Comparison of ENCODE assay signal across 19 mouse cellular contexts in genomic region chr9:34901888-34902287, GRCm38 (mm10).
DNase-seq lines count a peak whose midpoint lies in the region; ATAC-seq and TF ChIP-seq lines count a peak whose summit lies in the region.
"Had no signal": no experiment of that assay in that cellular context is flagged by ENCODE, and none has a peak within 500 bp of the region (broad histone marks: within the 10 kb centered on the region; RNA-seq: fewer than 3 reads in every experiment).

No protein-coding gene starts in this region.

- peak; percentile 73 for ATAC-seq in hindbrain, embryonic 16.5 days
- ATAC-seq in cerebellum, adult (ENCODE audit: insufficient number of reproducible peaks, low FRiP score, low TSS enrichment): peak; percentile 83
- ATAC-seq: intestine, postnatal 0 days had no signal

- H3K9ac ChIP-seq in hindbrain, embryonic 16.5 days (ENCODE audit: low read depth, low read length): no peak overlapping the region
- H3K9ac ChIP-seq: liver, embryonic 13.5 days; midbrain, embryonic 12.5 days; neural tube, embryonic 12.5 days had no signal

- H3K4me3 ChIP-seq in hindbrain, embryonic 16.5 days (ENCODE audit: low read length): no peak overlapping the region
- H3K4me3 ChIP-seq in hindbrain, embryonic 10.5 days: no peak overlapping the region
- H3K4me3 ChIP-seq in cerebellum, adult 2 months (replicated peaks; ENCODE audit: insufficient read depth, low read depth, low read length): no peak overlapping the region
- H3K4me3 ChIP-seq: liver, embryonic 13.5 days; midbrain, embryonic 12.5 days; neural tube, embryonic 12.5 days had no signal

- H3K27ac ChIP-seq in hindbrain, embryonic 16.5 days (ENCODE audit: low read depth, low read length): no peak overlapping the region
- H3K27ac ChIP-seq in hindbrain, embryonic 10.5 days: no peak overlapping the region
- peak overlapping the region; percentile 95; the same call in 1 of the 2 replicates for H3K27ac ChIP-seq in cerebellum, adult 2 months (ENCODE audit: insufficient read depth, low read length)
- H3K27ac ChIP-seq: liver, embryonic 13.5 days; midbrain, embryonic 12.5 days; neural tube, embryonic 12.5 days had no signal

- H3K4me1 ChIP-seq in hindbrain, embryonic 16.5 days (ENCODE audit: control insufficient read depth, insufficient read depth, low read depth, low read length): no peaks in the 10 kb centered on the region
- no peaks in the 10 kb centered on the region for H3K4me1 ChIP-seq in hindbrain, embryonic 10.5 days (replicated peaks)
- H3K4me1 ChIP-seq in cerebellum, adult 2 months (ENCODE audit: control insufficient read depth, insufficient read depth, low read length): peaks cover 45% of the 10 kb centered on the region
- H3K4me1 ChIP-seq: liver, embryonic 13.5 days; neural tube, embryonic 12.5 days had no signal

- no peak for TF ChIP-seq POLR2A in cerebellum, adult 2 months (IDR thresholded peaks at IDR 0.05; ENCODE audit: borderline replicate concordance, insufficient read depth, low read length)

- no peak overlapping the region for H3K4me2 ChIP-seq in hindbrain, embryonic 16.5 days (ENCODE audit: low read length)
- H3K4me2 ChIP-seq: liver, embryonic 13.5 days; midbrain, embryonic 12.5 days; neural tube, embryonic 12.5 days had no signal

- WGBS in hindbrain, embryonic 16.5 days: 63% methylated on average over 2 of the region's 2 CpGs
- WGBS in hindbrain, embryonic 10.5 days: 64% methylated on average over 2 of the region's 2 CpGs
- WGBS in cerebellum, adult 2 months: 11% methylated on average over 2 of the region's 2 CpGs

- H3K36me3 ChIP-seq in hindbrain, embryonic 16.5 days (ENCODE audit: control insufficient read depth, insufficient read depth, low read length): no peaks in the 10 kb centered on the region
- H3K36me3 ChIP-seq in hindbrain, embryonic 10.5 days: no peaks in the 10 kb centered on the region
- H3K36me3 ChIP-seq: G1E; liver, embryonic 13.5 days; midbrain, embryonic 12.5 days; neural tube, embryonic 12.5 days had no signal

- H3K9me3 ChIP-seq in hindbrain, embryonic 16.5 days (ENCODE audit: control insufficient read depth, low read length): no peaks in the 10 kb centered on the region
- no peaks in the 10 kb centered on the region for H3K9me3 ChIP-seq in hindbrain, embryonic 10.5 days
- H3K9me3 ChIP-seq: G1E; liver, embryonic 13.5 days; midbrain, embryonic 12.5 days; neural tube, embryonic 12.5 days had no signal

- H3K27me3 ChIP-seq in hindbrain, embryonic 16.5 days (replicated peaks; ENCODE audit: control insufficient read depth, insufficient read depth, low read length): no peaks in the 10 kb centered on the region
- no peaks in the 10 kb centered on the region for H3K27me3 ChIP-seq in hindbrain, embryonic 10.5 days (ENCODE audit: insufficient read depth, poor library complexity, severe bottlenecking)
- H3K27me3 ChIP-seq in cerebellum, adult 2 months (ENCODE audit: control insufficient read depth, insufficient read depth, low read length): no peaks in the 10 kb centered on the region
- H3K27me3 ChIP-seq: liver, embryonic 13.5 days; neural tube, embryonic 12.5 days had no signal

- TF ChIP-seq CTCF in cerebellum, adult 2 months (IDR thresholded peaks at IDR 0.05; ENCODE audit: borderline replicate concordance, insufficient read depth, low read depth, low read length): no peak

- no peak for DNase-seq in hindbrain, embryonic 10.5 days (ENCODE audit: low spot score)
- peak; percentile 91 to 97 for DNase-seq in cerebellum, adult 2 months
- peak; percentile 92 to 93 for DNase-seq in cerebellum, postnatal 25 days
- no peak for DNase-seq in right cerebral cortex, postnatal 4 days
- DNase-seq in gastrocnemius, adult 8-10 months (ENCODE audit: low spot score in 2 of 2): no peak
- DNase-seq: adrenal gland, adult 8-10 months; embryo, embryonic 11 days; kidney, postnatal 25 days; liver, embryonic 13.5 days; lung, adult 2 months; lung, postnatal 14 days; right cerebral cortex, postnatal 14 days; spleen, adult 18-20 months had no signal

Comparison
In these comparisons a context has a peak if more than half of its experiments do, and no peak if none do; other contexts are left out.
1. DNase-seq: peak in cerebellum, adult 2 months (2 of 2) and cerebellum, postnatal 25 days (2 of 2); none in hindbrain, embryonic 10.5 days (single experiment), right cerebral cortex, postnatal 4 days (single experiment) and gastrocnemius, adult 8-10 months (0 of 2).